Mouse (Mus musculus) embryonic facial prominence, embryonic 14.5 days (tissue): ENCODE results near the gene Vip. TPM values are rescaled to one million over a fixed set of nuclear protein-coding genes. Genes with fewer than 3 reads are reported as not detected.

ENCODE experiments used
- ATAC-seq: fragments of 200-750 bp; cut with Nextera tagmentation; 2 replicates; pipeline ENCODE4 v1.8.0; 2017; ENCODE audit warnings: low read depth, moderate number of reproducible peaks, moderate TSS enrichment
- DNase-seq: peaks from one replicate; pipeline ENCODE4 v3.0.0-alpha.2; 2015; ENCODE audit warnings: low spot score
- H3K27ac ChIP-seq: fragments of 300-500 bp; sonication (generic); replicated peaks from 2 replicates; pipeline ENCODE4 v1.5.1; 2014; ENCODE audit warnings: low read depth, mild to moderate bottlenecking, low read length, moderate library complexity
- H3K27me3 ChIP-seq: fragments of 300-500 bp; sonication (generic); replicated peaks from 2 replicates; pipeline ENCODE4 v1.6.1; 2014; ENCODE audit warnings: low read length; ENCODE audit not compliant: control insufficient read depth, insufficient read depth
- H3K36me3 ChIP-seq: fragments of 300-500 bp; sonication (generic); 2 replicates; pipeline ENCODE4 v1.6.1; 2014; ENCODE audit warnings: low read length, mixed read lengths; ENCODE audit not compliant: control insufficient read depth, insufficient read depth
- H3K4me1 ChIP-seq: fragments of 300-500 bp; sonication (generic); 2 replicates; pipeline ENCODE4 v1.6.1; 2014; ENCODE audit warnings: antibody characterized with exemption, low read length; ENCODE audit not compliant: control insufficient read depth, insufficient read depth
- H3K4me2 ChIP-seq: fragments of 300-500 bp; sonication (generic); 2 replicates; pipeline ENCODE4 v1.6.1; 2014; ENCODE audit warnings: low read depth, mild to moderate bottlenecking, low read length, moderate library complexity, mixed read lengths
- H3K4me3 ChIP-seq: fragments of 300-500 bp; sonication (generic); 2 replicates; pipeline ENCODE4 v1.5.1; 2014; ENCODE audit warnings: low read depth, mild to moderate bottlenecking, low read length
- H3K9ac ChIP-seq: fragments of 300-500 bp; sonication (generic); 2 replicates; pipeline ENCODE4 v1.6.1; 2014; ENCODE audit warnings: low read depth, mild to moderate bottlenecking, low read length, moderate library complexity, mixed read lengths
- H3K9me3 ChIP-seq: fragments of 300-500 bp; sonication (generic); 2 replicates; pipeline ENCODE4 v1.6.1; 2016; ENCODE audit warnings: low read length; ENCODE audit not compliant: control insufficient read depth
- WGBS: fragments of 180-500 bp; shearing (Covaris S2); extraction: QIAGEN DNeasy Blood & Tissue Kit; methylation state at CpG from one replicate; pipeline ENCODE4 v1.1.7; 2014; 5-methylcytosine and 5-hydroxymethylcytosine counted together
- polyA plus RNA-seq: library from polyadenylated mRNA; unstranded; fragments of >200 nt; fragmentation: Nextera tagmentation; extraction: Ambion mirVana; gene quantifications from 2 replicates; pipeline ENCODE4 v1.2.1, GENCODE M21; 2014

Vip gene
- polyA plus RNA-seq: 2.7 and 3.2 TPM in 2 replicates

- 29% methylated on average over 8 of the region's 8 CpGs for WGBS
- no peaks in the 10 kb centered on the region for H3K27me3 ChIP-seq
- H3K4me2 ChIP-seq: no peak within 1 kb of the TSS
- no peak within 1 kb of the TSS for H3K9ac ChIP-seq
- no peak within 1 kb of the TSS for H3K4me3 ChIP-seq
- H3K4me1 ChIP-seq: no peaks in the 10 kb centered on the region
- ATAC-seq (no peak), DNase-seq (peak; percentile 50)
- no peak within 1 kb of the TSS for H3K27ac ChIP-seq
- H3K9me3 ChIP-seq: no peaks in the 10 kb centered on the region
- no peaks in the 10 kb centered on the region for H3K36me3 ChIP-seq
Observed at GRCm38 (mm10) chr10:5639112-5639511, at the start of gene Vip. Gene Vip (plus strand): TSS chr10:5639218.

- H3K4me1 ChIP-seq: no peaks in the 10 kb centered on the region
- H3K9me3 ChIP-seq: no peaks in the 10 kb centered on the region
- ATAC-seq (no peak), DNase-seq (no peak)
- no peak overlapping the region for H3K4me2 ChIP-seq
- H3K9ac ChIP-seq: no peak overlapping the region
- H3K36me3 ChIP-seq: no peaks in the 10 kb centered on the region
- 76% methylated on average over 2 of the region's 2 CpGs for WGBS
- no peak overlapping the region for H3K27ac ChIP-seq
- H3K27me3 ChIP-seq: no peaks in the 10 kb centered on the region
- H3K4me3 ChIP-seq: no peak overlapping the region
Observed at GRCm38 (mm10) chr10:5591061-5591460, 48.0 kb upstream of the Vip start.

DNA sequence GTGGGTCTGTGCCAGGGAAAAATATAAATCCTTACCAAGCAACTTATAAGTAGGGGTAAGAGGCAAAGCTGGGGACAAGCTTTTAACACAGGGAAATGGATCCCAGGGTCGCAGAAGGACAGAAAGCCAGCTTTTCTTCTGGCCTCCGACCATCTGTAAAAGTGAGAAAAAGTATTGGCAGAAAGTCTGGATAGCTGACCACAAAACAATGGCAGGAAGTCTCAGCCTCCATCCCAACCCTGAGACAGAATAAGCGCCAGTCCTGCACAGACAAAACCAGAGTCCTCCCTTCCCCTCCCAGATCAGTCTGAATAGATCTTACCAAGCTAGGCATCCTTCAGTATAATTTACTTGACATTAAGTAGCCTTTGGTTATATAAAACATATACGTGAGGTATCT lies 47.0 kb upstream of the Vip start:
- H3K27ac ChIP-seq: no peak overlapping the region
- H3K4me1 ChIP-seq: no peaks in the 10 kb centered on the region
- no peaks in the 10 kb centered on the region for H3K36me3 ChIP-seq
- no peaks in the 10 kb centered on the region for H3K27me3 ChIP-seq
- H3K4me2 ChIP-seq: no peak overlapping the region
- no peak overlapping the region for H3K4me3 ChIP-seq
- DNase-seq (no peak), ATAC-seq (no peak)
- no peaks in the 10 kb centered on the region for H3K9me3 ChIP-seq
- 79% methylated on average over 4 of the region's 4 CpGs for WGBS
- no peak overlapping the region for H3K9ac ChIP-seq

- H3K4me1 ChIP-seq: no peaks in the 10 kb centered on the region
- H3K27me3 ChIP-seq: no peaks in the 10 kb centered on the region
- DNase-seq (no peak), ATAC-seq (no peak)
- H3K9ac ChIP-seq: no peak within 1 kb of the TSS
- H3K9me3 ChIP-seq: no peaks in the 10 kb centered on the region
- WGBS: 17% methylated on average over 5 of the region's 5 CpGs
- H3K36me3 ChIP-seq: no peaks in the 10 kb centered on the region
- no peak within 1 kb of the TSS for H3K4me2 ChIP-seq
- no peak within 1 kb of the TSS; the same call in none of the 2 replicates for H3K27ac ChIP-seq
- peak within 1 kb of the TSS; percentile 14; the same call in 1 of the 2 replicates for H3K4me3 ChIP-seq
Observed at GRCm38 (mm10) chr10:5593464-5593863, 45.6 kb upstream of the Vip start, which contains the start of gene Myct1. Gene Myct1 (plus strand): TSS chr10:5593775.

DNA sequence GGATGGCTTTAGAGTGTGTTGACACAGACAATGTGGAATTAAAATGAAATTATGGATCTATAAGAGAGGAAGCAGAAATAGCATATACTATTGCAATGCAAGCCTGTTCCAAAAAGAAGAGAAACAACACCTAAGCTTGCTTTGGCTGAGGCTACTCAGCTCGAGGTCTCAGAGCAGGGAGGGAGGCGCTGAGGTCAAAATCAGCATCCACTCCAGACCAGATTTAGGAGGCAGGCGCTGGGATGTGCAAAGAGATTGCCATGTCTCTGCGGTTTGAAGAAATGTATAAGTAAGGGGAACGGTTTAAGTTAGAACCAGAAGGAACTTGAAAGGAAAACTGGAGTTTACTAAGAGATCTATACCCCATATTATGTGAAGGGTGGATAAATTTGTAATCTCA lies 44.6 kb upstream of the Vip start:
- Histone ChIP-seq H3K27me3 (no peaks in the 10 kb centered on the region), H3K9me3 (no peaks in the 10 kb centered on the region), H3K36me3 (no peaks in the 10 kb centered on the region), H3K4me3 (peak overlapping the region; percentile 14; the same call in 1 of the 2 replicates), H3K27ac (no peak overlapping the region; the same call in 1 of the 2 replicates), H3K4me1 (no peaks in the 10 kb centered on the region), H3K4me2 (no peak overlapping the region), H3K9ac (no peak overlapping the region)
- DNase-seq: no peak
- WGBS: 70% methylated on average over 5 of the region's 5 CpGs
- ATAC-seq: no peak

DNA sequence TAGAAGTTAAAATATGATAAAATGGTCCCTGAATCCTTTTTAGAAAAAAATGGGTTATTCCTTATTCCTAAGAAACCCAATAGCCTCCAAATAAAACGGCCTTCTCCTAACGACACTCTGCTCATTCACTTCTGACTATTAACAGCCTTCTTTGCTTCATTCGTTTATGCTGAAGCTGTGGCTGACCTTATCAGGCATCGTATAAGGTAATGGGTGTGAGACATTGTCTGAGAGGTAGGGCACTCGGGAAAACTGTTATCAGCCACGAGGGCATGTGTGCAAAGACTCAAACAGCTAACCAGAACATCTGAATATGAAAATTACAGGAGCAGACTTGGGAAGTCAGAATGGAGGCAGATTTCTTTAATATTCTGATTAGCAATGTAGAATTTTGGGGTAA lies 42.5 kb upstream of the Vip start:
- Histone ChIP-seq H3K9me3 (no peaks in the 10 kb centered on the region), H3K4me1 (no peaks in the 10 kb centered on the region), H3K4me2 (no peak overlapping the region), H3K27ac (no peak overlapping the region), H3K9ac (no peak overlapping the region), H3K36me3 (no peaks in the 10 kb centered on the region), H3K4me3 (no peak overlapping the region), H3K27me3 (no peaks in the 10 kb centered on the region)
- 69% methylated on average over 6 of the region's 6 CpGs for WGBS
- ATAC-seq (no peak), DNase-seq (no peak)

DNA sequence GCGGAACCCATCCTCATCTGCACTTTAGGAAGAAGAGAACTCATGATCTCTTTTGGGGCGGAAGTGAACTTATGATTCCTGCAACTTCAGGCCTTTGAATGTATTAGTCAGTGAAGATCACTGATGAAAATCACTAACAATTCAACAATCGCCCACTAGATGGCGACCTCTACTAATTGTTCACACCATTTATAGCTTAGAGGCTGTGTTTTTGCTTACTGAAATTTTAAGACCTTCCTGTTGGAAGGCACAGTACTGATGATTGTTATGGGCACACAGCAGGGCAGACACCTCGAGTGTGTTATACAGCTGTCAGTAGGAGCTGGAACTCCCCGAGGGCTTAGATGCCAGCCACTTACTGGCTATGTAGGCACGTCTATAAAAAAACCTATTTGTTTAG lies 38.9 kb upstream of the Vip start:
- no peaks in the 10 kb centered on the region for H3K27me3 ChIP-seq
- no peaks in the 10 kb centered on the region for H3K36me3 ChIP-seq
- ATAC-seq (peak; percentile 75), DNase-seq (peak; percentile 69)
- no peaks in the 10 kb centered on the region for H3K9me3 ChIP-seq
- H3K4me1 ChIP-seq: no peaks in the 10 kb centered on the region
- H3K9ac ChIP-seq: no peak overlapping the region
- no peak overlapping the region for H3K4me2 ChIP-seq
- 18% methylated on average over 7 of the region's 7 CpGs for WGBS
- no peak overlapping the region for H3K27ac ChIP-seq
- H3K4me3 ChIP-seq: no peak overlapping the region

- H3K27ac ChIP-seq: no peak overlapping the region
- no peaks in the 10 kb centered on the region for H3K36me3 ChIP-seq
- WGBS: 84% methylated on average over 10 of the region's 10 CpGs
- no peak overlapping the region for H3K4me2 ChIP-seq
- no peak overlapping the region for H3K4me3 ChIP-seq
- DNase-seq: no peak
- no peaks in the 10 kb centered on the region for H3K4me1 ChIP-seq
- H3K27me3 ChIP-seq: no peaks in the 10 kb centered on the region
- ATAC-seq: no peak
- H3K9me3 ChIP-seq: no peaks in the 10 kb centered on the region
- no peak overlapping the region for H3K9ac ChIP-seq
Observed at GRCm38 (mm10) chr10:5603512-5603911, 35.5 kb upstream of the Vip start.

DNA sequence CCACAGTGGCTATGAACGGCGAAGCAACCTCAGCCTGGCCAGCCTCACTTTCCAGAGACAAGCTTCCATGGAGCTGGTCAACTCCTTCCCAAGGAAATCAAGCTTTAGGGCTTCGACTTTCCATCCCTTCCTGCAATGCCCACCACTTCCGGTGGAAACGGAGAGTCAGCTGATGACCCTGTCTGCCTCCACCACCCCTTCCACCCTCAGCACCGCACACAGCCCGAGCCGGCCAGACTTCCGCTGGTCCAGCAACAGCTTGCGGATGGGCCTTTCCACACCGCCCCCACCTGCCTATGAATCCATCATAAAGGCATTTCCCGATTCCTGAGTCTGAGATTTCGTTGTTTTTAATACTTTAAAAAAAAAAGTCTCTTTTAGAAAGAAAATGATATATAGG lies 34.6 kb upstream of the Vip start:
- DNase-seq: no peak
- Histone ChIP-seq H3K36me3 (no peaks in the 10 kb centered on the region), H3K4me2 (no peak overlapping the region), H3K27me3 (no peaks in the 10 kb centered on the region), H3K27ac (no peak overlapping the region), H3K4me1 (no peaks in the 10 kb centered on the region), H3K9me3 (no peaks in the 10 kb centered on the region), H3K4me3 (no peak overlapping the region), H3K9ac (no peak overlapping the region)
- WGBS: 85% methylated on average over 13 of the region's 13 CpGs
- no peak for ATAC-seq
